Mouse (Mus musculus) ES-E14 (cell line): ENCODE data around the gene Tas2r105. TPM values are rescaled to one million over a fixed set of nuclear protein-coding genes. Genes with fewer than 3 reads are reported as not detected.

Experiments
- DNase-seq: peaks from one replicate; pipeline ENCODE4 v3.0.0-alpha.2; 2013; ENCODE audit warnings: low read depth, low spot score
- H3K27ac ChIP-seq: 2 replicates; pipeline ENCODE4 v1.5.1; 2012; ENCODE audit warnings: low read depth, mild to moderate bottlenecking, low read length, moderate library complexity, mixed read lengths; ENCODE audit not compliant: poor library complexity, insufficient read depth, severe bottlenecking
- H3K36me3 ChIP-seq: 2 replicates; pipeline ENCODE4 v1.6.1; 2012; ENCODE audit warnings: mild to moderate bottlenecking, low read length, moderate library complexity, mixed read lengths; ENCODE audit not compliant: control insufficient read depth, poor library complexity, insufficient read depth, severe bottlenecking
- H3K4me1 ChIP-seq, 2 experiments: fragments of 150-350 bp in 1 of 2; sonication (generic) in 1 of 2; 2 replicates each; pipeline ENCODE4 v1.6.1; 2012; ENCODE audit warnings: low read length in 2 of 2, mild to moderate bottlenecking in 1 of 2, mixed read lengths in 1 of 2; ENCODE audit not compliant: control insufficient read depth in 2 of 2, insufficient read depth in 2 of 2, poor library complexity in 1 of 2
- H3K4me3 ChIP-seq, 2 experiments: fragments of 150-350 bp in 1 of 2; sonication (generic) in 1 of 2; 2 replicates each; pipeline ENCODE4 v1.5.1; 2012; ENCODE audit warnings: low read length in 2 of 2, low read depth in 1 of 2, mild to moderate bottlenecking in 1 of 2, mixed read lengths in 1 of 2; ENCODE audit not compliant: insufficient read depth in 1 of 2, poor library complexity in 1 of 2, severe bottlenecking in 1 of 2
- H3K9ac ChIP-seq: 2 replicates; pipeline ENCODE4 v1.6.1; 2012; ENCODE audit warnings: low read depth, mild to moderate bottlenecking, low read length, mixed read lengths; ENCODE audit not compliant: poor library complexity, insufficient read depth, severe bottlenecking
- H3K9me3 ChIP-seq: fragments of 150-350 bp; sonication (generic); 2 replicates; pipeline ENCODE4 v1.6.1; 2012; ENCODE audit warnings: low read depth, mild to moderate bottlenecking, low read length; ENCODE audit not compliant: control insufficient read depth, insufficient read depth
- CHD2 ChIP-seq: IDR thresholded peaks from 2 replicates; pipeline ENCODE4 v1.6.1; 2014; ENCODE audit warnings: mild to moderate bottlenecking, low read depth, low read length, inconsistent platforms
- HCFC1 ChIP-seq: IDR thresholded peaks from 2 replicates; pipeline ENCODE4 v1.6.1; 2012; ENCODE audit warnings: low read length, inconsistent platforms, borderline replicate concordance; ENCODE audit not compliant: insufficient read depth
- MAFK ChIP-seq: IDR thresholded peaks from 2 replicates; pipeline ENCODE4 v1.6.1; 2014; ENCODE audit warnings: mild to moderate bottlenecking, low read depth, low read length, inconsistent platforms; ENCODE audit not compliant: insufficient read depth
- ZC3H11A ChIP-seq: IDR thresholded peaks from 2 replicates; pipeline ENCODE4 v1.6.1; 2012; ENCODE audit warnings: low read depth, mild to moderate bottlenecking, inconsistent platforms, low read length, borderline replicate concordance
- ZNF384 ChIP-seq: IDR thresholded peaks from 2 replicates; pipeline ENCODE4 v1.6.1; 2012; ENCODE audit warnings: low read depth, low read length, inconsistent platforms
- in situ Hi-C, 2 experiments: fragments of 600-800 bp; cut with MboI; formaldehyde crosslinking; loops; one replicate each; pipeline ENCODE4 v1.15.1; 2025; ENCODE audit warnings: low sequenced_read_pairs in 2 of 2, inconsistent platforms in 1 of 2; ENCODE audit not compliant: unreplicated experiment in 2 of 2
- total RNA-seq: library from RNA; depleted of rRNA; stranded (reverse); fragments of 300-350 nt; gene quantifications from 2 replicates; pipeline ENCODE4 v1.2.3, GENCODE M21; 2012; rRNA removed

Gene Tas2r105
- total RNA-seq = not detected in 2 replicates

DNA sequence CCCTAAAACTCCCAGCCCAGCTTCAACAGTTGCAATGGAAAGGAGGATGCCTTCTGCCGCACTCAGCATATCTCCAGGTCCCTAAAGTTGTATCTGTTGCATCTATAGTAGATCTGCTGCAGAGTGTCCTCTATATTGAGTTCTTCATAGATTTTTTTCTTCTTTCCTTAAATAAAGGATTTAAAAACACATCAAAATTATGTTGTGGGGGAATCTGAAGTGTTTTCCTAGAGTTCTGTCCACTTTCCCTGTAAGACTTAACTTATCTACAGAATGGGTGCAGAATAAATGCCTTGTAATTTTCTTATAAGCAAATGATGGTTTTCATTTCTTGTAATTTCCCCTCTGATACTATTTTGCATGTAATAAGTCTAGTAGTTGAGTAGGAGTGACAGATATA is at the start of gene Tas2r105:
Gene Tas2r105, minus strand, starts transcription at position 101 of the 400 bp plus-strand sequence.
- Histone ChIP-seq H3K36me3 (no peaks in the 10 kb centered on the region), H3K9ac (no peak within 1 kb of the TSS), H3K4me1 (no peaks in the 10 kb centered on the region), H3K4me3 (no peak within 1 kb of the TSS), H3K27ac (no peak within 1 kb of the TSS), H3K9me3 (no peaks in the 10 kb centered on the region)
- TF ChIP-seq MAFK = no peak
- in situ Hi-C loops = no loop called here
- DNase-seq = no peak

DNA sequence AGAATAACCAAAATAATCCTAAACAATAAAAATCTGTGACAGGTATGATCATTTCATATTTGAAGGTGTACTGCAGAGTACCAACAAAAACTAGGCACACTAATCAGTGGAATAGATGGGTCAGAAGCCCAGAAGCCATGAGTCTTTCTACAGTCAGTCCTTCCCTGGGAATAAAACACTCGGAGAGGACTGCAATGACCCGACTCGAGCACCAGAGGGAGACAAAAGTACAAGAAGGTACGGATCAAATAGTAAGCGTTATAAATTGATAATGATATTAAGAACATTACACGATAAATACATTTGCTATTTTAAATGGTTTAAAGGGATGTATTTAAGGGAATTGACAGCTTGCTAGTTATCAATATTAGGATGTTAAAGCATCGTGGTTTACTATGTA is 25.5 kb upstream of the Tas2r105 start:
- no peaks in the 10 kb centered on the region for H3K36me3 ChIP-seq
- no peak overlapping the region for H3K27ac ChIP-seq
- no peaks in the 10 kb centered on the region for H3K4me1 ChIP-seq
- DNase-seq = peak; percentile 36
- TF ChIP-seq MAFK = no peak
- no peak for TF ChIP-seq HCFC1
- no peak for TF ChIP-seq CHD2
- TF ChIP-seq ZNF384 = no peak
- TF ChIP-seq ZC3H11A = peak; percentile 50; the same call in 1 of the 2 replicates
- H3K4me3 ChIP-seq = no peak overlapping the region
- in situ Hi-C loops = no loop called here
- no peak overlapping the region for H3K9ac ChIP-seq
- no peaks in the 10 kb centered on the region for H3K9me3 ChIP-seq

DNA sequence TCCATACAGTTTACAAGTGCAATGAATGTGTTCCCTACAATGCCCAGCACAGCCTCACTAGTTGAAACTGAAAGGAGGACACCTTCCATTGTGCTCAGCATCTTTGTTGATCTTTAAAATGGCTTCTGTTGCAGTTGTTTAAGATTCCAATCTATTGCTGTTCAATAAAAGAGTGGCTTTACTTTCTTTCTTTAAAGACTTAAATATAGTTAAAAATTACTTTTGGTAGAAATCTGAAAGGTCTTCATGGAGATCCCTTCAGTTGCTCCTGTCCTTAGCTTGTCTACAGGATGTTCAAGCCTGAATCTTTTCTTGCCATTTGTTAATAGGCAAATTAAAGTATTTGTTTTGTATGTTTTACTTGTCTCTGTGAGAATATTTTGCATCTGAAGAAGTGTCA is 2.7 kb upstream of the Tas2r105 start, which contains the start of gene Tas2r114:
Gene Tas2r114, minus strand, starts transcription at position 101 of the 400 bp plus-strand sequence.
- in situ Hi-C loops = no loop called here
- Histone ChIP-seq H3K36me3 (no peaks in the 10 kb centered on the region), H3K4me3 (no peak within 1 kb of the TSS), H3K9me3 (no peaks in the 10 kb centered on the region), H3K27ac (no peak within 1 kb of the TSS), H3K9ac (no peak within 1 kb of the TSS), H3K4me1 (no peaks in the 10 kb centered on the region)
- DNase-seq = no peak
- no peak for TF ChIP-seq CHD2
- no peak for TF ChIP-seq MAFK
- TF ChIP-seq ZNF384 = no peak
- no peak for TF ChIP-seq ZC3H11A
- no peak for TF ChIP-seq HCFC1

DNA sequence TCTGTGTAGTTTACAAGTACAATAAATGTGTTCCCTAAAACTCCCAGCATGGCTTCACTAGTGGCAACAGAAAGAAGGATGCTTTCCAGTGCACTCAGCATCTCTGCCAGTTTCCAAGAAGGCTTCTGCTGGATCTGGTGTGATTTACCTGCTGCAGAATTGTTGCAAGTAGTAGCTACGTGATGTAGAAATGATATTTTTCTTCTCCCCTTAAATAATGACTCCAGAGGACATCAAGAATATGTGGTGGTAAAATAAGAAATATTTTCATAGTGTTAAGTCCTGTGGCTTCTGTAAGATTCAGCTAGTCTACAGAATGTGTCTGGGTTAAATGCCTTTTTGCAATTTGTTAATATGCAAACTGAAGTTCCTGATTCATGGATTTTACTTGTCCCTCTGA is 1.7 kb downstream of the Tas2r105 start, which contains the start of gene Tas2r104:
Gene Tas2r104, minus strand, starts transcription at position 101 of the 400 bp plus-strand sequence.
- Histone ChIP-seq H3K9me3 (no peaks in the 10 kb centered on the region), H3K4me1 (no peaks in the 10 kb centered on the region), H3K36me3 (no peaks in the 10 kb centered on the region), H3K9ac (no peak within 1 kb of the TSS), H3K4me3 (no peak within 1 kb of the TSS), H3K27ac (no peak within 1 kb of the TSS)
- TF ChIP-seq ZNF384 (no peak), HCFC1 (no peak), ZC3H11A (no peak), MAFK (no peak), CHD2 (no peak)
- in situ Hi-C loops = no loop called here
- no peak for DNase-seq

DNA sequence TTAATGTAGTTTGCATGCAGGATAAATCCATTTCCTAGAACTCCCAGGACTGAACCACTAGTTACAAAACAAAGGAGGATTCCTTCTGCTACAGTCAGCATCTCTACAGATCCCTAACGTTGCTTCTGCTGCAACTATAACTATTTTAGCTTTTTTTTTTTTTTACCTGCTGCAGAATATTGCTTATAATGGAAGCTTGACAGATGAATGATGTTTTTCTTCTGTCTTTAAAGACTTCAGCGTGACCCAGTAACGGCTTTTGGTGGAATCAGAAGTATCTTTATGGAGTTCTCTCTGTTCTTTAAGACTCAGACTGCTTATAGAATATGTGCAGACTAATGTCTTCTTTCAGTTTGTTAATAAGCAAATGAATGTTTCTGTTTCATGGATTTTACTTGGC is 8.5 kb downstream of the Tas2r105 start, which contains the start of gene Tas2r106:
Gene Tas2r106, minus strand, starts transcription at position 101 of the 400 bp plus-strand sequence.
- no peak for DNase-seq
- Histone ChIP-seq H3K9me3 (no peaks in the 10 kb centered on the region), H3K9ac (no peak within 1 kb of the TSS), H3K4me3 (no peak within 1 kb of the TSS), H3K36me3 (no peaks in the 10 kb centered on the region), H3K4me1 (no peaks in the 10 kb centered on the region), H3K27ac (no peak within 1 kb of the TSS)
- in situ Hi-C loops = no loop called here
- TF ChIP-seq ZC3H11A (no peak), ZNF384 (no peak), HCFC1 (no peak), MAFK (no peak), CHD2 (no peak)
